Mouse (Mus musculus) embryonic facial prominence, embryonic 15.5 days (tissue): ENCODE results near the gene Nagpa. TPM values are rescaled to one million over a fixed set of nuclear protein-coding genes. Genes with fewer than 3 reads are reported as not detected.

Source experiments
- ATAC-seq: fragments of 200-750 bp; cut with Nextera tagmentation; 2 replicates; pipeline ENCODE4 v1.8.0; 2017; ENCODE audit warnings: low read depth, moderate TSS enrichment; ENCODE audit not compliant: insufficient number of reproducible peaks, low FRiP score, low TSS enrichment
- H3K27ac ChIP-seq: fragments of 300-500 bp; sonication (generic); replicated peaks from 2 replicates; pipeline ENCODE4 v1.5.1; 2015; ENCODE audit warnings: mild to moderate bottlenecking, inconsistent platforms
- H3K27me3 ChIP-seq: fragments of 300-500 bp; sonication (generic); 2 replicates; pipeline ENCODE4 v1.6.1; 2015; ENCODE audit warnings: inconsistent platforms
- H3K36me3 ChIP-seq: fragments of 300-500 bp; sonication (generic); 2 replicates; pipeline ENCODE4 v1.6.1; 2015; ENCODE audit warnings: mild to moderate bottlenecking, inconsistent platforms
- H3K4me1 ChIP-seq: fragments of 300-500 bp; sonication (generic); 2 replicates; pipeline ENCODE4 v1.6.1; 2015; ENCODE audit warnings: inconsistent platforms
- H3K4me2 ChIP-seq: fragments of 300-500 bp; sonication (generic); replicated peaks from 2 replicates; pipeline ENCODE4 v1.6.1; 2015; ENCODE audit warnings: mild to moderate bottlenecking, inconsistent platforms
- H3K4me3 ChIP-seq: fragments of 300-500 bp; sonication (generic); replicated peaks from 2 replicates; pipeline ENCODE4 v1.5.1; 2015; ENCODE audit warnings: mild to moderate bottlenecking, inconsistent platforms
- H3K9ac ChIP-seq: fragments of 300-500 bp; sonication (generic); 2 replicates; pipeline ENCODE4 v1.6.1; 2015; ENCODE audit warnings: inconsistent platforms
- H3K9me3 ChIP-seq: fragments of 300-500 bp; sonication (generic); replicated peaks from 2 replicates; pipeline ENCODE4 v1.6.1; 2016; ENCODE audit warnings: inconsistent platforms
- WGBS: fragments of 180-500 bp; shearing (Covaris S2); methylation state at CpG from one replicate; pipeline ENCODE4 v1.1.7; 2015; 5-methylcytosine and 5-hydroxymethylcytosine counted together
- microRNA-seq: library from miRNA; unstranded; fragments of <30 nt; microRNA quantifications from one replicate; pipeline ENCODE4, GENCODE M21; 2016; ENCODE audit warnings: borderline number of aligned reads
- polyA plus RNA-seq: library from polyadenylated mRNA; unstranded; fragments of >200 nt; fragmentation: Nextera tagmentation; extraction: Ambion mirVana; gene quantifications from 2 replicates; pipeline ENCODE4 v1.2.1, GENCODE M21; 2015

The Nagpa gene
- polyA plus RNA-seq, 1 experiment from 2014 or later, result 21.1 TPM

GRCm38 (mm10) chr16:5156495-5156894 lies 47.3 kb downstream of the Nagpa start:
- Histone ChIP-seq H3K9me3 (no peaks in the 10 kb centered on the region), H3K27ac (no peak overlapping the region)
- 42% methylated on average over 2 of the region's 2 CpGs for WGBS

GRCm38 (mm10) chr16:5155014-5155413 lies 48.8 kb downstream of the Nagpa start:
- Histone ChIP-seq H3K27ac (no peak overlapping the region), H3K9me3 (no peaks in the 10 kb centered on the region), H3K4me1 (no peaks in the 10 kb centered on the region), H3K27me3 (no peaks in the 10 kb centered on the region; the same call in 1 of the 2 replicates), H3K9ac (no peak overlapping the region), H3K36me3 (no peaks in the 10 kb centered on the region), H3K4me3 (no peak overlapping the region), H3K4me2 (no peak overlapping the region)
- WGBS, result 60% methylated on average over 3 of the region's 3 CpGs
- ATAC-seq, result no peak

More at GRCm38 (mm10) chr16:5156495-5156894, 47.3 kb downstream of the Nagpa start:
- Histone ChIP-seq H3K27me3 (no peaks in the 10 kb centered on the region), H3K4me2 (no peak overlapping the region), H3K9ac (no peak overlapping the region), H3K4me1 (no peaks in the 10 kb centered on the region), H3K36me3 (no peaks in the 10 kb centered on the region), H3K4me3 (no peak overlapping the region)
- ATAC-seq, result 0 out of 2 replicates have a peak, but pooled peaks have one; percentile 8

- 25% methylated on average over 6 of the region's 6 CpGs for WGBS
- H3K4me1 ChIP-seq, result no peaks in the 10 kb centered on the region
- H3K4me2 ChIP-seq, result no peak overlapping the region
- no peak overlapping the region for H3K4me3 ChIP-seq
- no peak for ATAC-seq
- no peaks in the 10 kb centered on the region for H3K36me3 ChIP-seq
- no peak overlapping the region for H3K9ac ChIP-seq
- H3K27me3 ChIP-seq, result peaks cover 11% of the 10 kb centered on the region; the same call in 1 of the 2 replicates
- no peaks in the 10 kb centered on the region for H3K9me3 ChIP-seq
- no peak overlapping the region for H3K27ac ChIP-seq
Observed at GRCm38 (mm10) chr16:5153299-5154026, 50.3 kb downstream of the Nagpa start.

- ATAC-seq, result no peak
- peaks cover 36% of the 10 kb centered on the region for H3K27me3 ChIP-seq
- no peak overlapping the region for H3K4me3 ChIP-seq
- no peak overlapping the region for H3K4me2 ChIP-seq
- peaks cover 15% of the 10 kb centered on the region; the same call in 1 of the 2 replicates for H3K4me1 ChIP-seq
- H3K9ac ChIP-seq, result no peak overlapping the region
- no peaks in the 10 kb centered on the region for H3K36me3 ChIP-seq
- WGBS, result 48% methylated on average over 10 of the region's 10 CpGs
- no peaks in the 10 kb centered on the region for H3K9me3 ChIP-seq
- no peak overlapping the region for H3K27ac ChIP-seq
Observed at GRCm38 (mm10) chr16:5150544-5150943, 53.3 kb downstream of the Nagpa start.

- Histone ChIP-seq H3K27ac (no peak within 1 kb of the TSS), H3K36me3 (no peaks in the 10 kb centered on the region), H3K4me2 (peak within 1 kb of the TSS; percentile 54), H3K9ac (no peak within 1 kb of the TSS), H3K4me1 (peaks cover 18% of the 10 kb centered on the region; the same call in 1 of the 2 replicates), H3K4me3 (peak within 1 kb of the TSS; percentile 33), H3K9me3 (no peaks in the 10 kb centered on the region), H3K27me3 (peaks cover 36% of the 10 kb centered on the region)
- 0 out of 2 replicates have a peak, but pooled peaks have one; percentile 1 for ATAC-seq
- 17% methylated on average over 13 of the region's 13 CpGs for WGBS
Observed at GRCm38 (mm10) chr16:5147037-5147385, 56.8 kb downstream of the Nagpa start, which contains the start of gene Sec14l5. Sec14l5 (plus strand) TSS chr16:5147109.

GRCm38 (mm10) chr16:5146367-5147036 lies 57.3 kb downstream of the Nagpa start:
- no peak overlapping the region for H3K9ac ChIP-seq
- H3K27me3 ChIP-seq, result peaks cover 36% of the 10 kb centered on the region
- ATAC-seq, result peak; percentile 86

GRCm38 (mm10) chr16:5145570-5145969 lies 58.2 kb downstream of the Nagpa start:
- Histone ChIP-seq H3K4me2 (no peak overlapping the region), H3K4me1 (peaks cover 19% of the 10 kb centered on the region), H3K36me3 (no peaks in the 10 kb centered on the region), H3K27ac (no peak overlapping the region), H3K27me3 (peaks cover 36% of the 10 kb centered on the region), H3K4me3 (no peak overlapping the region), H3K9me3 (no peaks in the 10 kb centered on the region), H3K9ac (no peak overlapping the region)
- 0% methylated on average over 7 of the region's 7 CpGs for WGBS
- no peak for ATAC-seq

More at GRCm38 (mm10) chr16:5146367-5147036, 57.3 kb downstream of the Nagpa start:
- Histone ChIP-seq H3K36me3 (no peaks in the 10 kb centered on the region), H3K9me3 (no peaks in the 10 kb centered on the region), H3K4me2 (peak overlapping the region; percentile 54), H3K27ac (no peak overlapping the region), H3K4me3 (peak overlapping the region; percentile 33), H3K4me1 (peaks cover 18% of the 10 kb centered on the region; the same call in 1 of the 2 replicates)
- WGBS, result 1% methylated on average over 26 of the region's 26 CpGs

Small RNA genes lying within 50 kb of the gene (microRNA-seq; reads per million reads assigned to microRNA genes)
- not detected for gene Gm23689
- gene Gm26095, result not detected
- not detected for gene Mir6364

Other genes starting within 250 kb of the Nagpa start
- 64.7 and 72.8 TPM in 2 replicates for gene Anks3, start 239.8 kb downstream of the Nagpa start, polyA plus RNA-seq
- not detected in 2 replicates for gene Sept12, start 206.2 kb downstream of the Nagpa start, polyA plus RNA-seq
- 14.2 and 17.9 TPM in 2 replicates for gene Smim22, start 196.7 kb downstream of the Nagpa start, polyA plus RNA-seq
- 63.5 and 69.8 TPM in 2 replicates for gene Rogdi, start 190.5 kb downstream of the Nagpa start, polyA plus RNA-seq
- 130 and 136 TPM in 2 replicates for gene Glyr1, start 154.1 kb downstream of the Nagpa start, polyA plus RNA-seq
- 20.4 and 23.6 TPM in 2 replicates for gene Ubn1, start 154.0 kb downstream of the Nagpa start, polyA plus RNA-seq
- 45.8 and 52.3 TPM in 2 replicates for gene Ppl, start 71.6 kb downstream of the Nagpa start, polyA plus RNA-seq
- gene Sec14l5, start 56.9 kb downstream of the Nagpa start, polyA plus RNA-seq, result 0.35 TPM in 2 replicates
- 9.0 and 12.0 TPM in 2 replicates for gene AU021092, start 18.3 kb upstream of the Nagpa start, polyA plus RNA-seq
- gene Alg1, start 29.6 kb upstream of the Nagpa start, polyA plus RNA-seq, result 36.2 and 38.5 TPM in 2 replicates
- 26.6 and 33.7 TPM in 2 replicates for gene Eef2kmt, start 52.0 kb upstream of the Nagpa start, polyA plus RNA-seq